Mouse (Mus musculus): ENCODE results near the gene Csk.

- TF ChIP-seq CTCF (conservative IDR thresholded peaks at IDR 0.05; ENCODE audit: insufficient read depth, insufficient read length, low read depth, low read length) (no peak), POLR2A (IDR thresholded peaks at IDR 0.05; ENCODE audit: low read depth, low read length) (no peak)
These were observed 13.1 kb upstream of the Csk start for GRCm38 (mm10) chr9:57666536-57666935.

Data from kidney, adult 2 months (tissue).